Mouse (Mus musculus) central nervous system, embryonic 18 days (tissue): Measurements from ENCODE around the gene Fkrp. TPM values are rescaled to one million over a fixed set of nuclear protein-coding genes. Genes with fewer than 3 reads are reported as not detected.

ENCODE experiments used
- polyA plus RNA-seq: library from polyadenylated mRNA; depleted of rRNA; stranded (reverse); fragments of >200 nt; gene quantifications from 2 replicates; pipeline ENCODE4 v1.2.3, GENCODE M21; 2012; rRNA removed

Fkrp gene
- polyA plus RNA-seq, result 30.1 and 31.4 TPM in 2 replicates

GRCm38 (mm10) chr7:16816475-16817122 lies at the start of gene Fkrp:
TSS of gene Fkrp (minus strand) at chr7:16816732.

GRCm38 (mm10) chr7:16842645-16843063 lies 26.1 kb upstream of the Fkrp start, which contains the start of gene Prkd2:
TSS of gene Prkd2 (plus strand) at chr7:16842902.

GRCm38 (mm10) chr7:16815351-16815941 lies 1.1 kb downstream of the Fkrp start, which contains the start of gene Strn4:
TSS of gene Strn4 (plus strand) at chr7:16815889.

GRCm38 (mm10) chr7:16780825-16781554 lies 35.5 kb downstream of the Fkrp start, which contains the start of gene Slc1a5:
TSS of gene Slc1a5 (plus strand) at chr7:16781340.

Other genes with a start within 250 kb of the Fkrp start
- gene Arhgap35, start 201.7 kb downstream of the Fkrp start, polyA plus RNA-seq, result 53.8 and 55.0 TPM in 2 replicates
- 0.05 TPM in 1 of 2 replicates, not detected in the other for gene Ceacam15, start 141.0 kb downstream of the Fkrp start, polyA plus RNA-seq
- not detected in 2 replicates for gene Ceacam9, start 94.8 kb downstream of the Fkrp start, polyA plus RNA-seq
- gene Ap2s1, start 78.3 kb downstream of the Fkrp start, polyA plus RNA-seq, result 560 and 561 TPM in 2 replicates
- 19.9 and 23.2 TPM in 2 replicates for gene Slc1a5, start 35.4 kb downstream of the Fkrp start, polyA plus RNA-seq
- 243 and 267 TPM in 2 replicates for gene Strn4, start 843 bp downstream of the Fkrp start, polyA plus RNA-seq
- 7.7 and 8.6 TPM in 2 replicates for gene Prkd2, start 26.2 kb upstream of the Fkrp start, polyA plus RNA-seq
- gene Dact3, start 58.6 kb upstream of the Fkrp start, polyA plus RNA-seq, result 46.8 and 50.0 TPM in 2 replicates
- 4.8 and 7.7 TPM in 2 replicates for gene Gng8, start 75.1 kb upstream of the Fkrp start, polyA plus RNA-seq
- 0.21 and 0.51 TPM in 2 replicates for gene Ptgir, start 89.8 kb upstream of the Fkrp start, polyA plus RNA-seq
- gene Calm3, start 107.4 kb upstream of the Fkrp start, polyA plus RNA-seq, result 941 and 979 TPM in 2 replicates
- gene Pnmal2, start 128.0 kb upstream of the Fkrp start, polyA plus RNA-seq, result 62.5 and 66.8 TPM in 2 replicates
- gene Pnmal1, start 142.9 kb upstream of the Fkrp start, polyA plus RNA-seq, result 42.9 and 46.0 TPM in 2 replicates
- 10.8 and 18.5 TPM in 2 replicates for gene Gm42372, start 166.4 kb upstream of the Fkrp start, polyA plus RNA-seq
- 4.5 and 5.1 TPM in 2 replicates for gene Ccdc8, start 176.0 kb upstream of the Fkrp start, polyA plus RNA-seq
- 164 and 166 TPM in 2 replicates for gene Ppp5c, start 211.2 kb upstream of the Fkrp start, polyA plus RNA-seq
- gene Hif3a, start 245.7 kb upstream of the Fkrp start, polyA plus RNA-seq, result 5.1 and 5.3 TPM in 2 replicates